Mouse (Mus musculus) forebrain, postnatal 0 days (tissue): ENCODE data around the gene Prss8. TPM values are rescaled to one million over a fixed set of nuclear protein-coding genes. Genes with fewer than 3 reads are reported as not detected.

Experiments
- ATAC-seq: fragments of 200-750 bp; cut with Nextera tagmentation; 2 replicates; pipeline ENCODE4 v1.8.0; 2017; ENCODE audit warnings: mild to moderate bottlenecking, moderate library complexity
- DNase-seq: peaks from one replicate; pipeline ENCODE4 v3.0.0-alpha.2; 2015
- H3K27ac ChIP-seq: fragments of 300-500 bp; sonication (generic); 2 replicates; pipeline ENCODE4 v1.5.1; 2014; ENCODE audit warnings: low read depth, mild to moderate bottlenecking, antibody characterized with exemption, low read length, moderate library complexity, mixed read lengths
- H3K27me3 ChIP-seq: fragments of 300-500 bp; sonication (generic); 2 replicates; pipeline ENCODE4 v1.6.1; 2014; ENCODE audit warnings: mild to moderate bottlenecking, low read length, mixed read lengths; ENCODE audit not compliant: insufficient read depth
- H3K36me3 ChIP-seq: fragments of 300-500 bp; sonication (generic); 2 replicates; pipeline ENCODE4 v1.6.1; 2014; ENCODE audit warnings: mild to moderate bottlenecking, moderate library complexity; ENCODE audit not compliant: insufficient read depth
- H3K4me1 ChIP-seq: fragments of 300-500 bp; sonication (generic); 2 replicates; pipeline ENCODE4 v1.6.1; 2014; ENCODE audit warnings: antibody characterized with exemption; ENCODE audit not compliant: insufficient read depth
- H3K4me2 ChIP-seq: fragments of 300-500 bp; sonication (generic); 2 replicates; pipeline ENCODE4 v1.6.1; 2014; ENCODE audit warnings: low read depth, mild to moderate bottlenecking, moderate library complexity
- H3K4me3 ChIP-seq: fragments of 300-500 bp; sonication (generic); 2 replicates; pipeline ENCODE4 v1.5.1; 2014; ENCODE audit warnings: low read depth, low read length, mixed read lengths
- H3K9ac ChIP-seq: fragments of 300-500 bp; sonication (generic); 2 replicates; pipeline ENCODE4 v1.6.1; 2014; ENCODE audit warnings: mild to moderate bottlenecking
- H3K9me3 ChIP-seq: fragments of 300-500 bp; sonication (generic); 2 replicates; pipeline ENCODE4 v1.6.1; 2016; ENCODE audit warnings: low read length
- CTCF ChIP-seq: sonication (generic); IDR thresholded peaks from 2 replicates; pipeline ENCODE4 v1.5.1; 2016; ENCODE audit warnings: antibody characterized with exemption, control low read depth, low read depth
- WGBS: fragments of 180-500 bp; shearing (Covaris S2); extraction: QIAGEN DNeasy Blood & Tissue Kit; methylation state at CpG from one replicate; pipeline ENCODE4 v1.1.7; 2014; 5-methylcytosine and 5-hydroxymethylcytosine counted together
- polyA plus RNA-seq: library from polyadenylated mRNA; unstranded; fragments of >200 nt; fragmentation: Nextera tagmentation; extraction: Ambion mirVana; gene quantifications from 2 replicates; pipeline ENCODE4 v1.2.1, GENCODE M21; 2015
- total RNA-seq: library from RNA; depleted of rRNA; stranded (reverse); fragments of >200 nt; gene quantifications from 2 replicates; pipeline ENCODE4 v1.2.3, GENCODE M21; 2014

Prss8 gene
- total and polyA plus RNA-seq, 2 experiments from 2014 or later: 0.38 to 1.5 TPM

DNA sequence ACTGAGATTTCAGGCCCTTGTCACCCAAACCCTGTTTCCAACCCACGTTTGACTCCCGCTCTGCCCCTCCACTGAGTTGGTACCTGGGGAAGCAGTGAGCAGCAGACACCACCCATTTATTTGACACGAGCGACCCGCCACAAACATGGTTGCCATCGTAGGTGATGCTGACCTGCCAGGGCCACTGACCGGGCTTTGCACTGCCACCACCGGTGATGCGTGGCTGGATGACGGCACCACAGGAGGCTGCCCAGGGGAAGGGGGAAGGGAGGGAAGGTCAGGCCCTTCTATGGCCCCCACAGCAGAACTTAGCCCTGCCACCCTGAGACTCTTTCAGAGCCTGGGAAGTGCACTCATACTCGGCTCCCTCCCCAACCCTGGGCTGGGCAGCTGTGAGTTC is 2.2 kb downstream of the Prss8 start:
- ATAC-seq (no peak), DNase-seq (no peak)
- TF ChIP-seq CTCF: no peak
- Histone ChIP-seq H3K9me3 (no peaks in the 10 kb centered on the region), H3K36me3 (peaks cover 36% of the 10 kb centered on the region), H3K27me3 (peaks cover 10% of the 10 kb centered on the region; the same call in 1 of the 2 replicates), H3K4me1 (no peaks in the 10 kb centered on the region), H3K4me2 (no peak overlapping the region), H3K4me3 (no peak overlapping the region), H3K9ac (no peak overlapping the region), H3K27ac (no peak overlapping the region)
- 85% methylated on average over 11 of the region's 11 CpGs for WGBS

DNA sequence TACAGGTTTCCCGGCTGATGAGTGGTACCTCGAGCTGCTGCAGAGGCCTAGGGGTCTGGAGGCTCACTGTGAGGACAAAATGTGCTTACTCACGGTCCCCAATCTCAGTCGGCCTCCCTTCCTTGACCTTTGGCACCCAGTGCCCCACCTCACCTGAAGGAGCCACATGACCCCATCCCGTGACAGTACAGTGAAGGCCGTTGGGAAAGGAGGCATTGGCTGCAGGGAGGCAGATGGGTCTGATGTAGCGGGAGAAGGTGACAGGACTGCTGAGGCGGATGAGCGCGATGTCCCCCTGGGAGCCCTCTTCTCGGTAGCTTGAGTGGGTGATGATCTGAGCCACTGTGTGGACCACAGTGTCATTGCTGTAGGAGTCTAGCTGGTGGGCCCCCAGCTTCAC is 3.1 kb downstream of the Prss8 start:
- Histone ChIP-seq H3K4me1 (no peaks in the 10 kb centered on the region), H3K9ac (no peak overlapping the region), H3K36me3 (peaks cover 36% of the 10 kb centered on the region), H3K4me3 (no peak overlapping the region), H3K27ac (no peak overlapping the region), H3K4me2 (no peak overlapping the region), H3K27me3 (peaks cover 10% of the 10 kb centered on the region; the same call in 1 of the 2 replicates), H3K9me3 (no peaks in the 10 kb centered on the region)
- no peak for TF ChIP-seq CTCF
- ATAC-seq (no peak), DNase-seq (no peak)
- WGBS: 92% methylated on average over 11 of the region's 11 CpGs

DNA sequence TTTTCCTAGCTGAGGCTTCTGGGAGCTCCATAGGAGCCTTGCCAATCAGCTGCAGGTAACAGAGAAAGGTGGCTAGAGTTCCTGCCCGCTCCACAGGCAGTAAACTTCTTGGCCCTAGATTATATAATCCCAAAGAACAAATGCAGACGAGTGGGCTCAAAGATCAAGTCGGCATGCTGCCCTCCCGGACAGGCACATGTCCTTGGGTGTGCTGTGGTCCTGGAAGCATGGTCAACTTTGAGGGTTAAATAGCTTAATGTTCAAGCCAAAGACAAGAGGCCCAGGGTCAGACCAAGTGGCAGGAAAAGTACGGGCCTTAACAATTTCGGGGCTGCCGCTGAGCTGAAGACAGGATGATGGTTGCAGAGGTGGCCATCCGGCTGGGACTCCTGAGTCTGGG is 3.8 kb downstream of the Prss8 start:
- Histone ChIP-seq H3K36me3 (peaks cover 36% of the 10 kb centered on the region), H3K4me3 (no peak overlapping the region), H3K27me3 (peaks cover 10% of the 10 kb centered on the region; the same call in 1 of the 2 replicates), H3K9ac (no peak overlapping the region), H3K4me2 (no peak overlapping the region), H3K4me1 (no peaks in the 10 kb centered on the region), H3K9me3 (no peaks in the 10 kb centered on the region), H3K27ac (no peak overlapping the region)
- DNase-seq: no peak
- TF ChIP-seq CTCF: no peak
- no peak for ATAC-seq
- 87% methylated on average over 8 of the region's 8 CpGs for WGBS

DNA sequence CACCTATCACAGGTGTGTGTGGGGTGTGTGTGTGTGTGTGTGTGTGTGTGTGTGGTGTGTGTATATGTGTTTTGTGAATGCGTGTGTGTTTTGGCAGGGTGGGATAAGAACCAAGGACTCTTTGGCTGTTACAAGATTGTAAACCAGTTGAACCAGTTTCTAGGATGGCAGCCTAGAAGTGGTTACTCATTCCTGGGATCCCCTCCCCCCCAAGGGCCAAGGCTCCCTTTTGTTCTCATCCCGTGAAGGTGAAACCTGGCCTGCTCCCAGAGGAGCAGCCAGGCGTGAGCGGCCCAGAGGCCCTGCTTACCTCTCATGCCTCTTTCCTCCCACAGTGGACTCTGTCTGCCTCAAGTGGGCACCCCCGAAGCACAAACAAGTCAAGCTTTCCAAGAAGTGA is 4.7 kb downstream of the Prss8 start:
- Histone ChIP-seq H3K36me3 (peaks cover 41% of the 10 kb centered on the region), H3K9ac (no peak overlapping the region), H3K9me3 (no peaks in the 10 kb centered on the region), H3K4me2 (no peak overlapping the region), H3K27me3 (peaks cover 10% of the 10 kb centered on the region; the same call in 1 of the 2 replicates), H3K27ac (no peak overlapping the region), H3K4me1 (no peaks in the 10 kb centered on the region), H3K4me3 (no peak overlapping the region)
- ATAC-seq (no peak), DNase-seq (no peak)
- TF ChIP-seq CTCF: no peak
- 62% methylated on average over 5 of the region's 5 CpGs for WGBS

DNA sequence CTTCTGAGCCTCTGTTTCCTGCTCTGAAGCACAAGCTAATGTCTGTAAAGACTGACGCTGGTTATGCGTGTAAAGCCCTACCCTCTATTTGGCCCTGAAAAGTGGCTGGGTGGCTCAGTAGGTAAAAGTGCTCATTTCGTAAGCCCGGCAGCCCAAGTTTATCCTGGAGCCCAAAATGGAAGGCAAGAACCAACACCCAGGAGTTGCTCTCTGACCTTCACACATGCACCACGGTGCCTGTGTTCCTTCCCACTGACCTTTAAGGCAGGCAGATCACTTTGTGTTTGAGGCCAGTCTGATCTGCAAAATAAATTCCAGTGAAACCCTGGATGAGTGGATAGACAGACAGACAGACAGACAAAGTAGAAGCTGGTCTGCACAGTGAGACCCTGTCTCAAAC is 6.2 kb downstream of the Prss8 start:
- WGBS: 89% methylated on average over 5 of the region's 5 CpGs
- no peak for ATAC-seq
- no peaks in the 10 kb centered on the region for H3K4me1 ChIP-seq
- H3K4me2 ChIP-seq: no peak overlapping the region
- no peak for TF ChIP-seq CTCF
- H3K36me3 ChIP-seq: peaks cover 49% of the 10 kb centered on the region
- no peak overlapping the region for H3K9ac ChIP-seq
- no peak for DNase-seq
- H3K27ac ChIP-seq: no peak overlapping the region
- no peak overlapping the region for H3K4me3 ChIP-seq
- no peaks in the 10 kb centered on the region for H3K9me3 ChIP-seq
- H3K27me3 ChIP-seq: peaks cover 3% of the 10 kb centered on the region; the same call in 1 of the 2 replicates

DNA sequence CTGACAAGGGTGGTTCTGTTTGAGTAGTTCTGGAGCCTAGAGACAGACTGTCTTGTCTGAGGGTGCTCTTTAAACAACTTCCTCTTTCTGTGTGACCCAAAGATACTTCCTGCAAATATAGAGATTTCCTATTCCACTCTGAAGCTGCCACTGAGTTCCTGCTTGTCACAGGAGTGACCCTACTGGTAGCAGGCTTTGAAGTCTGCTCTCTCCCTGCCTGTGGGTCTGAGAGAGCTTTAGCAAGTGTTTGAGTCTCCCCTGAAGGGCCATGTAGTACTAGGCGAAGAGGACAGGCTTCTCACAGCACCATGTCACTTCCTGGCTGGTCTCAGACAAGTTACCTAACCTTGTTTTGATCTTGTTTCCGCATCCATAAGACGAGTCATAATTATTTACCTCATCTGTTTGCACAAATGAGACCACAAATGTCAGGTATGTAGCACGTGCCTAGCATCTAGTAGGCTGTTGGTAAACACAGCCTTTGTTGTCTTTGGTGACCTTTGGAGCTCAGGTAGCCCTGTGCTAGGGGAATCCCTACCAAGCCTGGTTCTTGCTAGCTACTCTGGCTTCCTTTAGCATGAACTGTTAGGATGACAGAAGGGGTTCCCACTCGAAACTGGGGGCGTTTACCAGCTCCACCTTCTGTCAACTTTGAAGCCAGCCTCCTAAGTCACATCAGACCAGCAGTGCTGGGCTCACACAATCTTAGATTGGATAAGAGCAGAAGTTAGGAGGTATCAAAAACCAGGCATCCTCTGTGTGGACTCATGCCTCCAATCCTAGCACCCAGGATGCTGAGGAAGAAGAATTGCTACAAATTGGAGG is 7.2 kb downstream of the Prss8 start:
- DNase-seq (no peak), ATAC-seq (no peak)
- H3K9ac ChIP-seq: no peak overlapping the region
- no peaks in the 10 kb centered on the region for H3K9me3 ChIP-seq
- peaks cover 49% of the 10 kb centered on the region for H3K36me3 ChIP-seq
- H3K4me2 ChIP-seq: no peak overlapping the region
- H3K27ac ChIP-seq: no peak overlapping the region
- WGBS: 84% methylated on average over 6 of the region's 6 CpGs
- H3K4me1 ChIP-seq: no peaks in the 10 kb centered on the region
- no peaks in the 10 kb centered on the region for H3K27me3 ChIP-seq
- no peak for TF ChIP-seq CTCF
- no peak overlapping the region for H3K4me3 ChIP-seq

DNA sequence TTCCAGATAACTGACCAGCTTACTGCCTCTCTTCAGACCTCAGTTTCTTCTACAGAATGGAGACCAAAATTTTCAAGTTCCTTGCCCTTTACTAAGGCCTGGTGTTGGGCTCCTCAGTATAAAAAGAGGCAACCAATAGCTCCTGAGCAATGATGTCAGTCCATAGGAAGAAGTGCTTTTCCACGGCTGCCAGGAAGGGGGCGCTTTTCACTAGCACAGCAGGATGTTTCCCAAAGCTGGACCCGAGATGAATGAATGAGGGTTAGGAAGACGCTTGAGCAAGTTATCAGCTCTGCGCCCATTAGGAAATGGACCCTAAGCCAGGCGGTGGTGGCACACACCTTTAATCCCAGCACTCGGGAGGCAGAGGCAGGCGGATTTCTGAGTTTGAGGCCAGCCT is 8.4 kb downstream of the Prss8 start:
- Histone ChIP-seq H3K9me3 (no peaks in the 10 kb centered on the region), H3K27ac (no peak overlapping the region), H3K36me3 (peaks cover 52% of the 10 kb centered on the region), H3K27me3 (no peaks in the 10 kb centered on the region), H3K4me1 (no peaks in the 10 kb centered on the region), H3K9ac (no peak overlapping the region), H3K4me3 (no peak overlapping the region), H3K4me2 (no peak overlapping the region)
- peak; percentile 52 for TF ChIP-seq CTCF
- WGBS: 67% methylated on average over 8 of the region's 8 CpGs
- peak; percentile 11 for DNase-seq
- ATAC-seq: no peak
